Mouse (Mus musculus) embryo, embryonic 10.5 days (tissue): ENCODE measurements around the gene Ccl22.

Source experiments
- DNase-seq: peaks from one replicate; pipeline ENCODE4 v3.0.0-alpha.2; 2015; ENCODE audit warnings: low spot score

The Ccl22 gene

DNA sequence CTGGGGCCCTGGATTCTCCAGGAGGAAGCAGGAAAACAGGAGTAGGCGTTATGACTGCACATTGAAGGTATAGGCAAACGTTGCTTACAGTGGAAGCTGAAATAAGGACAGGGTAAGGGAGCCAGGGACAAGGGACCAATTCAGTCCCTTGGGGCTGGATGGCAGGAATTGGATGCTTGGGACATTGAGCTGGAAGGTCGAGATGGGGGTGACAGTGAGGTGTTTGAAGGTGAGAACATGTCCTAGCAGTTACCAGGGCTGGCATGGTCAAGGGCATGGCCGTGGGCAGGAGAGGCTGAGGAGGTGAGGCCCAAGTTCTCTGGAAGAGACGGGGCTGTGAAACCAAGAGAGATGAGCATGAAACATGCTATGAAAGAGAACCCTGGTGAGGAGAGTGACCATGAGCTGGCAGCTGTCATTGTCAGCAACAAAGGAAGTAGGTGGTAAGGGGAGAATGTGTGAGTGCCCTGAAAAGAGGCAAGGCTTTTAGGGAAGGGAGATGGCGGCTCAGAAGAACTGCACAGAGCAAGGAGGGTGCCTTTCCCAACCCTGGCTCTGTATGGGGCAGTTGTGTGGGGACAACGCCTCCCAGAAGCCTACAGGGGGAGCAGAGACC, 10.5 kb upstream of the Ccl22 start:
- DNase-seq = no peak

GRCm38 (mm10) chr8:94735426-94736094, 9.8 kb upstream of the Ccl22 start:
- DNase-seq = no peak

DNA sequence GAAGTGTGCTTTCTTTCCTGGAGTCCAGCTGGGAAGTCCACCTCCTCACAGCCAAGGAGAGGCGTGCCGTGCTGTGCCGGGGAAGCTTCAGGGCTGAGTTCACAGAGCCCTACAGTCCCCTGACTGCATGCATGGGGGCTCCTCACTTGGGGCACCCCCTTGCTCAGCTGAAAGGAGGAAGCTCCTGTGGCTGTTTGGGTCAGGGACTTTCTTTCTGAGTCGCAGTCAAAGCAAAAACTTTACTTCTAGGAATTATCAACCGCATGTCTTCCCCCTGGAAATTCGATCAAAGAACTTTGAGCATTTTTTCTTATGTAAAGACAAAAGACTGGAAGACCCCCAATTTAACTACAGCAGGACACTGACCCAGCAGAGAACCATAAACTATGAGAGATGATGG, 5.6 kb upstream of the Ccl22 start:
- no peak for DNase-seq

GRCm38 (mm10) chr8:94740591-94740990, 4.8 kb upstream of the Ccl22 start:
- no peak for DNase-seq

DNA sequence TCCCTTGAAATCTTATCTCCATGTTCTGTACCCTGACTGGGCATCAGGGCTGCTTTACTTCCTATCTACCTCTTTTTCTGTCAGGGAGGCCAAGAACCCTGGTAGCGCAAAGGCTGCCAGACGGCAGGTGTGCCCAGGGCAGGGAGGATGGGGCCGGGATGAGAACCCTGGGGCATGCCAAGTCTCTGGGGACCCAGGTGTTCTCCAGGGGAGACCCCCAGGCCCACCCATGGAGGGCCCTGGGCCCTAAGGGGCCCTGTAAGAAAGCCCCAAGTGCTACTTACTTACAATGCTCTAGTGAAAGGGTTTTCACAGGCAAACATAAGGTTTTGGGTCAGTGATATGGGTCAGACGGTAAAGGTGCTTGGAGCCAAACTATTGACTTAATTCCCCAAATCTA, 3.7 kb upstream of the Ccl22 start:
- DNase-seq = no peak

- no peak for DNase-seq
Observed at GRCm38 (mm10) chr8:94744484-94744883, 906 bp upstream of the Ccl22 start.

DNA sequence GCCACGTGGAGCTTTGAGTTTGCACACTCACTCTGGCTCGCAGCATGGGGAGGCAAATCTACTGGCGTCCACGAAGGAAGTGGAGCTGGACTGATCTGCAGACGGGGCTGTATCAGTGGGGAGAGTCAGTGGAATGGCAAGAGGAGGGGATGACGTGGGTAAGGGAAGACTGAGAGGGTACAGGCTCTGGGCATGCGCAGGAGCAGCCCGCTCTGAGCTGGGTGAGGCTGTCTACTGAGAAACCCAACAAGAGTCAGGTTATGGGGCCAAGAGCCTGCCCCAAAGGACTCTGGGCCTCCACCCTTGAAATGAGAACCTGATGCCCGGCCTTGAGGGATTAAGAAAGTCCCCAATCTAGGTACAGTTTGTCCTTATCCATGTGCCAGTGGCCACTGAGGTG, 418 bp upstream of the Ccl22 start:
- no peak for DNase-seq

DNA sequence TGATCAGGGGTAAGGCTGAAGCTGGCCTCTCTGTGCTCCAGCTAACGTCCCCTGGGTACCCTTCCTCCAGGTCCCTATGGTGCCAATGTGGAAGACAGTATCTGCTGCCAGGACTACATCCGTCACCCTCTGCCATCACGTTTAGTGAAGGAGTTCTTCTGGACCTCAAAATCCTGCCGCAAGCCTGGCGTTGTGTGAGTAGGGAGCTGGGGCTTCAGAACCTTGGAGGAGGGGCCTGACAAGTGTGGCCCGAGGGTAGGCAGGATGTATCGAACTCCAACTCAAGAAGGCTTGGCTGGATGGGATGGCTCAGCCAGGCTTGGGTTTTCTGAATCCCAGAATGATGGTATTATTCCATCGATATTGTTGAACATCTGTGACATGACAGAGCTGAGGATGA, 1.4 kb downstream of the Ccl22 start:
- no peak for DNase-seq

DNA sequence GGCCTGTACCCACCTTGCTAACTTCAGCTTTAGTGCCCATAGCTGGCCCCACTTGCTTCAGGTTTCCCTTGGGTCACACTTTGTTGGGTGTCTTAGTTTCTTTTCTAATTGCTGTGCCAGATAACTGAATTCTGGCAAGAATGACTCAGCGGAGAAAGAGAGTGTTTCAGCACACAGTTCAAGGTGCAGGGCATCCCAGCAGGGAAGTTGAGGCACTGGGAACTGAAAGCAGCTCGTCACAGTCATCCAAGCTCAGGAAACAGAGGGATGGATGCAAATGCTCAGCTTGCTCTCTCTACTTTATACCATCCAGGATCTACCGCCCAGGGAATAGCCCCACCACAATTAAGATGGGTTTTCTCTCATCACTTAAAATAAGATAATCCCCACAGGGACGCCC, 3.0 kb downstream of the Ccl22 start:
- no peak for DNase-seq

DNA sequence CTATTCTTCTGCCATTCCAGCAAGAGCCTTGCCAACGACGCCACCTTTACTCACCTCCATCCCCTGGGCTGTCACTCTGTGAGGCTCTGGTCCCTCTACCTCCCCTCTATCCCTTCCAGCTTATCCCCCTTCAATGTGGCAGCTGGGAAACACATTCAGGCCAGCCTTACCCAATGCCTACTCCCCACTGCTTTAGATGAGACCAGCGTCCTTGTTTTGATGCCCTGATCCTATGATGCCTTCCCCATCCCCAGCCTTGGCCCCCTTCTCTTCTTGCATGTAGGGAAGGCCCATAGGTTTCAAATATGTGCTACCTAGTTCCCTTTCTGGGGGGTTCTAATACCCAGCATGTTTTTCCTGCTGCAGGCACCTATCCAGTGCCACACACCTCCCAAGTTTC, 4.6 kb downstream of the Ccl22 start:
- DNase-seq = no peak

- no peak for DNase-seq
Observed at GRCm38 (mm10) chr8:94751023-94751849, 5.8 kb downstream of the Ccl22 start.

- no peak for DNase-seq
Observed at GRCm38 (mm10) chr8:94754006-94754405, 8.6 kb downstream of the Ccl22 start.

- DNase-seq = no peak
Observed at GRCm38 (mm10) chr8:94754486-94754885, 9.1 kb downstream of the Ccl22 start.

DNA sequence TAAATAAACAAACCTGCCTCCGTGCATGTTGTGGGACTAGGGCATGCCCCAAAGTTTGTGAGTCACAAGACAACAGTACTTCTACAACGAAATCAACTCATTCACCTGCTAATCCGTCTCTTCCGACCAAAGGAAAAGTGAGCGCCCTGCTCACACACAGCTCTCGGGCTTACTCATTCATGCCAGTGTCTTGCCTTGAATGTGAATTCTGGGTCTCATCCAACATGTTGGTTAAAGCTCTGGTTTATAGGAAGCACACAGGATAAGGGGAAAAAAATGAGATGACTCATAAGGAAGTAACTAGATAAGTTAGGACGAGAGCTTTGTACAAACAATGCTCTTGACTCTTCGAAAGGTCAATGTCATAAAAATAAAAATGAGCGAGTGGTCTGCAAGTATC, 21.6 kb downstream of the Ccl22 start:
- DNase-seq = no peak

GRCm38 (mm10) chr8:94770945-94771344, 25.6 kb downstream of the Ccl22 start:
- no peak for DNase-seq

DNA sequence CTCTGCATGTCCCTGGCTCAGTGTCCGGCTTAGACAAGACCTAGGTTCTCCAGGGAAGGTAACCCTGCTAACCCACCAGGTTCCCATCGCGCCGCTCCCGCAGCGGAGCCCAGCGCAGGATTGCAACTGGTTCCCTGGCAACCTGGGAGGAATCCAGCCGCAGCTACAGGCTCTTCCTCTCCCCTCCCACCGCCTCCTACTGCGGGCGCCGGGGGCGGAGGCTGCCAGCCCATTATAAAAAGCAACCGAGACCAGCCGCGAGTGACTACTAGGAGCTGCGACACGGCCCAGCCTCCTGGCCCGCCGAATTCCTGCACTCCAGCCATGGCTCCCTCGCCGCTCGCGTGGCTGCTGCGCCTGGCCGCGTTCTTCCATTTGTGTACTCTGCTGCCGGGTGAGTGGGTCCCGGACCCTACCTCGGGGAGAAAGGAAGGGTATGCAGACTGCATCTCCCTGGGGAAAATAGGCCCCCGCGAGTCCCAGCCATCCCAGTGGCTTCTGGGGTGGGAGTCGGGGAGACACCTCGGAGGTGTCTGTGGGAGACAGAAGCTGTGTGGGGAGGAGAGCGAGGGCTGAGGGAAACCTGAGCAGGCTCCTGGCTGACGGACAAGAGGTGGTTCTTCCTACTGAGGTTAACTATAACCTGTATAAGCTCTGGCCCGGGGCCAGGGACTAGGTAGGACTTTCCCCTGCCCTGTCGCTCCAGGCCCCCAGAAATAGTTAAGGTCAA, 26.7 kb downstream of the Ccl22 start, which contains the start of gene Cx3cl1:
Gene Cx3cl1, plus strand, starts transcription at position 69 of the 730 bp plus-strand sequence.
- peak; percentile 86 for DNase-seq

GRCm38 (mm10) chr8:94773048-94773447, 27.7 kb downstream of the Ccl22 start:
- no peak for DNase-seq

DNA sequence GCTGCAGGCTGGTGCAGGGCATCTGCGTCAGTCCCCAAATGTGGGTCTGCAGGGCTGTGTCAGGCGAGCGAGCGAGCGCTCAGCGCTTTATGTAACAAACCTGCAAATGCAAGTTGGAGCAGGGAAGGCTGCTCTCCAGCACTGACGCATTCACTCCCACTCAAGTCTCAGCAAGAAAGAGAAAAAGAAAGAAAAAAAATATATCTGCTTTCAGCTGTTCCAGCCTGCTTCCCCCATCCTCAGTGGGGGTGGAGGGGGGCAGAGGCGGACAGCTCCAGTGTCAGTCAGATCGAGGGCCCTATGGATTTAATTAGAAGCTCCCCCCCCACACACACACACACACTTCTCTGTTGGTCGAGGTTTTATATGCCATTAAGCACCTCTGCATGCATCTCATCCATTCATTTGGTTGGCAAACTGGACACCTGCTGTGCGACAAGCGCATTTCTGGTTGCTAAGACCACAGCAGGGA, 28.3 kb downstream of the Ccl22 start:
- DNase-seq = no peak

DNA sequence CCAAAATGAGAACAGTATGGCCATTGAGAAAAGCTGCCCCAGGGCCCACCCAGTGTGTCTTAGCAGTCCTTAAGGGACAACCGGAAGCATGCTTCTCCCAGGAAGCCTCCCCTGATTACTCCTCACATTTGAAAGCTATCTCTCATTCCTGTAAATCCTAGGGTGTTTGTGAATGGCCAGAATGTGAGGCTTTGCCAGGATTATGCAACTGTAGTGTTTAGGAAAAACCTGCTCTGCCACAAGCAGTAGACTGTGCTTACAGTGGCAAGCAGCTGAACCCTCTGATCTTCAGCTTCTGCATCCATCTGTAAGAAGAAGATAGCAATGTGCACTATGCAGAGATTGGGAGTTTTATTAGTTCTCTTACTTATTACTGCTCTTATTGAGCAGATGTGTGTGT, 29.2 kb downstream of the Ccl22 start:
- DNase-seq = no peak

- DNase-seq = no peak
Observed at GRCm38 (mm10) chr8:94776346-94776745, 31.0 kb downstream of the Ccl22 start.

DNA sequence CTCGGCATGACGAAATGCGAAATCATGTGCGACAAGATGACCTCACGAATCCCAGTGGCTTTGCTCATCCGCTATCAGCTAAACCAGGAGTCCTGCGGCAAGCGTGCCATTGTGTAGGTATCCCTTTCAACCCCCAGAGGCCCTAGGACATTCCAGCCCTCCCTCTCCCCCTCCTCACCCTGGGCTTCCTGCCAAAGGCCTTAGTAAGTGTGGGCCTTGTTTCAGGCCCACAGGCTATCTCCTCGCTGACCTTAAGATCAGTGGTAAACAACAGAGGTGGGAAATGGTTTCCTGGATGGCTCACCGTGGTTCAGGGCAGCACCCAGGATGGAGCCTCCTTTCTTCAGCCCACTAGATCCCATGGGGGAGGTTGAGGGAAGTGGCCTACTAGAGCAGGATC, 32.6 kb downstream of the Ccl22 start:
- DNase-seq = no peak

DNA sequence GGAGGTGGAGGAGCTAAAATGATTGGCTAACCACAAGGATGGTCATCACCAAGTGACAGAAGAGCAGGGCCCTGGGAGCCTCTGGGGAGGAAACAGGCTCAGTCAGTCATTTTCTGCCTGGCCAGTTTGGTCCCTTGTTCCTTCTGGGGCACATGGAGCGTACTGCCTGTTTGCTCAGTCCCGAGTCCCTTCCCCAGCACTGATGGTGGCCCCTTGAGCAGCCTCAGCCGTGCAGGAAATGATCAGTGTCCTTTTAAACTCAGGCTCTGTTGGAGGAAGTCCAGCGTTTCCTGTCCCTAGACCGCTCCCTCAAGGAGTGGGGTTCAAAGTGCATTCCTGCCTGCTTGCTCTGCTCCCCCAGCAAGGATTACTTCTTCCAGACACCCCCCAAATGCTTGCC, 33.1 kb downstream of the Ccl22 start:
- DNase-seq = no peak
